Mouse (Mus musculus) embryonic facial prominence, embryonic 11.5 days (tissue): ENCODE data around the gene Iqca. TPM values are rescaled to one million over a fixed set of nuclear protein-coding genes. Genes with fewer than 3 reads are reported as not detected.

Source experiments
- ATAC-seq: fragments of 200-750 bp; cut with Nextera tagmentation; replicated peaks from 2 replicates; pipeline ENCODE4 v1.8.0; 2017; ENCODE audit warnings: low read depth; ENCODE audit not compliant: insufficient number of reproducible peaks, low FRiP score, low TSS enrichment
- DNase-seq: peaks from one replicate; pipeline ENCODE4 v3.0.0-alpha.2; 2015; ENCODE audit warnings: low spot score
- H3K27ac ChIP-seq: fragments of 300-500 bp; sonication (generic); replicated peaks from 2 replicates; pipeline ENCODE4 v1.5.1; 2014; ENCODE audit warnings: mild to moderate bottlenecking, low read depth, low read length, control low read depth
- H3K27me3 ChIP-seq: fragments of 300-500 bp; sonication (generic); 2 replicates; pipeline ENCODE4 v1.6.1; 2014; ENCODE audit warnings: mild to moderate bottlenecking, low read length, moderate library complexity, mixed read lengths; ENCODE audit not compliant: control insufficient read depth, insufficient read depth
- H3K36me3 ChIP-seq: fragments of 300-500 bp; sonication (generic); replicated peaks from 2 replicates; pipeline ENCODE4 v1.6.1; 2014; ENCODE audit warnings: low read depth, mild to moderate bottlenecking, low read length, moderate library complexity, mixed read lengths; ENCODE audit not compliant: control insufficient read depth, insufficient read depth
- H3K4me1 ChIP-seq: fragments of 300-500 bp; sonication (generic); 2 replicates; pipeline ENCODE4 v1.6.1; 2014; ENCODE audit warnings: low read length, mixed read lengths; ENCODE audit not compliant: control insufficient read depth, insufficient read depth
- H3K4me2 ChIP-seq: fragments of 300-500 bp; sonication (generic); 2 replicates; pipeline ENCODE4 v1.6.1; 2014; ENCODE audit warnings: low read depth, mild to moderate bottlenecking, control low read depth, low read length, moderate library complexity
- H3K4me3 ChIP-seq: fragments of 300-500 bp; sonication (generic); 2 replicates; pipeline ENCODE4 v1.5.1; 2014; ENCODE audit warnings: low read depth, low read length, control low read depth
- H3K9ac ChIP-seq: fragments of 300-500 bp; sonication (generic); replicated peaks from 2 replicates; pipeline ENCODE4 v1.6.1; 2014; ENCODE audit warnings: mild to moderate bottlenecking, control low read depth, low read length
- H3K9me3 ChIP-seq: fragments of 300-500 bp; sonication (generic); replicated peaks from 2 replicates; pipeline ENCODE4 v1.6.1; 2016; ENCODE audit warnings: mild to moderate bottlenecking, low read length, inconsistent platforms, mixed read lengths; ENCODE audit not compliant: control insufficient read depth
- WGBS: fragments of 180-500 bp; shearing (Covaris S2); extraction: QIAGEN DNeasy Blood & Tissue Kit; methylation state at CpG from one replicate; pipeline ENCODE4 v1.1.7; 2014; 5-methylcytosine and 5-hydroxymethylcytosine counted together
- polyA plus RNA-seq: library from polyadenylated mRNA; unstranded; fragments of >200 nt; fragmentation: Nextera tagmentation; extraction: Ambion mirVana; gene quantifications from 2 replicates; pipeline ENCODE4 v1.2.1, GENCODE M21; 2014

Iqca gene
- polyA plus RNA-seq, 1 experiment from 2014 or later = not detected

DNA sequence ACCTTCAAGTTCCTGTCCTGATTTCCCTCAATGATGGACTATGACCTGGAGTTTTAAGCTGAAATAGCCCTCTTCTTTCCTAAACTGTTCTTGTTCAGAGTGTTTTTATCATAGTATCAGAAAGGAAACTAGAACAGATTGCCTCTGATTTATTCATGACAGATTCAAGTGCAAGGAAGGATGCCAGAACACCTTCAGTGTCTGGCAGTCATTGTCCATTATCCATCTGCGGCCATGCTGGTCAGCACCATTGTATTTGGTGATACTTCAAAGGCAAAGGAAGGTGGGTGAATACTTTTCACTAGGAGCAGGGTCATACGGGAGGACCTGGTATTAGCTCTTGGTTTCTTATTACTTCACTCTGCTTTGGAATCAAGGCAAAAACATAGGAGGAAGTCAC lies 76.9 kb downstream of the Iqca start:
- no peaks in the 10 kb centered on the region for H3K4me1 ChIP-seq
- no peak overlapping the region for H3K27ac ChIP-seq
- no peaks in the 10 kb centered on the region for H3K36me3 ChIP-seq
- H3K4me3 ChIP-seq = no peak overlapping the region
- H3K9me3 ChIP-seq = no peaks in the 10 kb centered on the region
- H3K4me2 ChIP-seq = no peak overlapping the region
- ATAC-seq (no peak), DNase-seq (no peak)
- no peak overlapping the region for H3K9ac ChIP-seq
- no peaks in the 10 kb centered on the region for H3K27me3 ChIP-seq
- WGBS = 74% methylated on average over 2 of the region's 2 CpGs

DNA sequence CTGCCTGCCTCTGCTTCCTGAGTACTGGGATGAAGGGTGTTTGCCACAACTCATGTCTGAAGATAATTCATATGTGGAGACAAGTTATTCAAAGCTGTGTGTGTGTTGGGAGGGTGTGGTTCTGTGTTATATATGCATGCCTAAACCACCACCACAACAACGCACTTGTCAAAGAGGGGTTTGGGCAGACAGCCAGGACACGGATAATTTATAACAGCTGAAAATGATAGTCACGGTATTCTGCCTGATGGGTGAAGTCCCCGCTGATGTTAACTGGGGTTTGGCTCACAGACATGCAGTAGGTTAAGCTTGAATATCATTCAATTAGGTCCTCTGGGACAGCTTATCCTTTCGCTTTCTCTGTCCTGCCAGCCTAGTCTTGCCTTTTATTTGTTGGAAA lies 78.4 kb downstream of the Iqca start:
- WGBS = 57% methylated on average over 5 of the region's 5 CpGs
- no peak overlapping the region for H3K9ac ChIP-seq
- ATAC-seq (no peak), DNase-seq (peak; percentile 26)
- H3K36me3 ChIP-seq = no peaks in the 10 kb centered on the region
- no peaks in the 10 kb centered on the region for H3K9me3 ChIP-seq
- no peaks in the 10 kb centered on the region for H3K27me3 ChIP-seq
- no peak overlapping the region for H3K4me2 ChIP-seq
- no peak overlapping the region for H3K4me3 ChIP-seq
- no peaks in the 10 kb centered on the region for H3K4me1 ChIP-seq
- H3K27ac ChIP-seq = no peak overlapping the region

DNA sequence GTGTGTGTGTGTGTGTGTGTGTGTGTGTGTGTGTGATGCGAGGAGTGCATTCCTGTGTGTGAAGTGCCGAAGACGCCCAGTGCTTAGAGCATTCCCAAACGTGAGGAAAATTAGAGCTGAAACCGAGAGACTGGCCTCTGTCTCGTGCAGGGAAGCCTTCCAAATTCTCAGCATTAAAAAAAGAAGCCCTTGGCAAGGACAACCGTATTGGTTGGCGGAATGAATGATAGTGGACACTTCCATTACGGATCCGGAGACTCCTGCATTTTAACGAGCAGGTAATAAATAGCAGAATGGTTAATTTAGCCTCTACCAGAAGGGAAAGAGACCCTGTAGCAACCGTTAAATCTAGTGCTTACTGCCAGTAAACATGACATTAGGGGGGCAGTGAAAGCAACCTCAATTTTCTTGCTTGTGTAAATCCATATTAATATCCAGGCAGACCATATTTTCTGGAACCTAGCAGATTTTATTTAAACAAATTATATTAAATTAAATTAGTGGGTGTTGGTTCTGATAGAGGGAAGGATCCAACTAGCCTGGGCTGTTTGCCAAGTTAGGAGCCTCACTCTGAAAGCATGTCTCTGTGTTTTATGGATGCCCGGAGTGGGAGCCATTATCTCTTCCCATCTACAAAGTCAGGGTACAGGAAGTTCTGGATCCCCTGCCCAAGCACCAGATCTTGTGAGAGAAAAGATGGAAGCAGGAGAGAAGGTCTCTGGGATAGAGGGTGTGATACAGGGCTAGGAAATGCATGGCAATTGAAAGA lies 81.2 kb downstream of the Iqca start:
- Histone ChIP-seq H3K4me3 (no peak overlapping the region), H3K9ac (no peak overlapping the region), H3K9me3 (no peaks in the 10 kb centered on the region), H3K36me3 (no peaks in the 10 kb centered on the region), H3K4me2 (no peak overlapping the region), H3K27ac (no peak overlapping the region), H3K27me3 (no peaks in the 10 kb centered on the region), H3K4me1 (no peaks in the 10 kb centered on the region)
- DNase-seq = no peak
- ATAC-seq = no peak
- WGBS = 84% methylated on average over 13 of the region's 13 CpGs

DNA sequence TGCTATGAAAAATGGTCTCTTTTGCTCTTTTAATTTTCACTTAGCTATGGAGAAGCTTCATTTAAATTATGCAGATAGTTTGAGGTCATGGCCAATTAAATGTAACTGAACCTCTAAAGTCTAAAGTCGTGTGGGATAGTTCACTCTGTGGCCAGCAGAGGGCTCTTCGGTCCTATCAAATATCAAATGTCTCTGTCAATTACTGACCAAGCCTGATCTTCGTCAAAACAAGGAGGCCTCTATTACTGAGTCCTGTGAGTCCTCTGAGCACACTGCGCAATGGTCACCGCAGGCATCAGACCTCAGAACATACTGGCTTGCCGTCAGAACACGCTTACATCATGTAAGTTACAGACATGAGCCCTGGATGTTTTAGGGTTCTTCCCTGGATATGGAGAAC lies 92.6 kb downstream of the Iqca start:
- 16% methylated on average over 7 of the region's 7 CpGs for WGBS
- H3K4me2 ChIP-seq = no peak overlapping the region
- H3K9ac ChIP-seq = no peak overlapping the region
- H3K4me1 ChIP-seq = no peaks in the 10 kb centered on the region
- no peak for ATAC-seq
- no peaks in the 10 kb centered on the region for H3K27me3 ChIP-seq
- no peak overlapping the region for H3K27ac ChIP-seq
- H3K36me3 ChIP-seq = no peaks in the 10 kb centered on the region
- no peaks in the 10 kb centered on the region for H3K9me3 ChIP-seq
- no peak overlapping the region for H3K4me3 ChIP-seq
- peak; percentile 88 for DNase-seq

DNA sequence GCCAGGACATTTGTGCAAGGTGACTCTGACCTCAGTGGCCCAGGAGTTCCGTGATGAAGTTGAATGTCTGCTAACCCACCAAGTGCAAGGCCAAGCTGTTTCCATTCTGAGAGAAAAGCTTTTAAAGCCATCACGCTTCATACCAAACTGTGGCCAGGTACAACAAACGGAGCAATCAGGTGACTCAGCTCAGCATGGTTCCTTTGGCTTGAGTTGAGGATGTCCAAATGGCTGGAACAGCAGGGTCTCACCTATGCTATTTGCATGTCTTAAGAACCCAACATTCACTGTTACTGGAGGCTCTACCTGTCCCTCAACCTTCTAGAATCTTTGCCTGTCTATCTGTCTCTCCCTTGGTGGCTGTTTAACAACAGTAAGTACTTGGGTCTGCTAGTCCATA lies 93.1 kb downstream of the Iqca start:
- H3K4me1 ChIP-seq = no peaks in the 10 kb centered on the region
- DNase-seq (no peak), ATAC-seq (no peak)
- no peak overlapping the region for H3K9ac ChIP-seq
- H3K4me3 ChIP-seq = no peak overlapping the region
- no peak overlapping the region for H3K27ac ChIP-seq
- 48% methylated on average over 3 of the region's 3 CpGs for WGBS
- H3K27me3 ChIP-seq = no peaks in the 10 kb centered on the region
- H3K9me3 ChIP-seq = no peaks in the 10 kb centered on the region
- H3K4me2 ChIP-seq = no peak overlapping the region
- no peaks in the 10 kb centered on the region for H3K36me3 ChIP-seq

DNA sequence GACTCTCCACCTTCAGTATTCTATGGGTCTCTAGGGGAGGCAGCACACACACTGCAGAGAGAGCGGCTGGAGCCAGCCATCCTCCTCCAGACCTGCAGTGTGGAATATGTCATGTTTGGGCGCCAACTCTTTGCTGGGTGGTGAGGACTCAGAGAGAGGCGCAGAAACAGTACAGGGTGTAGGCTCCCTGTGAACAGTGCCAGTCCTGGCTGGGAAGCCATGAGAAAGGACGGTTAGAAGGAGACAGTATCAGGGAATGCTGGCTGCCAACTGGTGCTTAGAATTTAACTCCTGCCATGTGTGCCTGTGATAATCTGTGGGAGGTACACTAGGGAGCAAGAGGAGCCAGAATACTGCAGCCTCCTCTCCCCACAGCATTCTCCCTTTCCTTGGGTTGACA lies 98.2 kb downstream of the Iqca start:
- ATAC-seq = no peak
- Histone ChIP-seq H3K4me3 (no peak overlapping the region), H3K9ac (no peak overlapping the region), H3K27ac (no peak overlapping the region), H3K36me3 (no peaks in the 10 kb centered on the region), H3K27me3 (no peaks in the 10 kb centered on the region; the same call in 1 of the 2 replicates), H3K9me3 (no peaks in the 10 kb centered on the region), H3K4me2 (no peak overlapping the region), H3K4me1 (no peaks in the 10 kb centered on the region)
- WGBS = 82% methylated on average over 4 of the region's 4 CpGs
- DNase-seq = no peak

DNA sequence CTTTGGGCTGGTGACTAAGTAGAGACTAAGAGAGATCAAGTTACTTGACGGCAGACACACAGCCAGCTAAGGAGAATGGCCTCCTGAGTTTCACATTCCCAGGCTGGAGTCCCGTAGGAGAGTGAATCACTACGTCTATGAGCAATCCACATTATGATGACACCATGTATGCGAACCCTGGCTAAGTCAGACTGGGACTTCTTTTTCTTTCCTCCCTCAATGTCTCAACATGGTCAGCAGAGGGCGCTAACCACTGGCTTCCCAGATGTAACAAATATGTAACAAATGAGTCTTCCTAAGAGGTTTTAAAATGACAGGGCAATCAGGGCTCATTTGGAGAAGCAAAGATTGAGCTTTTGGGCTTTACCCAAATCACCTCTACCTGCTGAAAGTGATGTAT lies 101.9 kb downstream of the Iqca start:
- 24% methylated on average over 5 of the region's 5 CpGs for WGBS
- DNase-seq (peak; percentile 81), ATAC-seq (no peak)
- Histone ChIP-seq H3K4me3 (no peak overlapping the region), H3K4me1 (no peaks in the 10 kb centered on the region), H3K36me3 (no peaks in the 10 kb centered on the region), H3K9ac (no peak overlapping the region), H3K27ac (no peak overlapping the region), H3K4me2 (no peak overlapping the region), H3K27me3 (no peaks in the 10 kb centered on the region; the same call in 1 of the 2 replicates), H3K9me3 (no peaks in the 10 kb centered on the region)

DNA sequence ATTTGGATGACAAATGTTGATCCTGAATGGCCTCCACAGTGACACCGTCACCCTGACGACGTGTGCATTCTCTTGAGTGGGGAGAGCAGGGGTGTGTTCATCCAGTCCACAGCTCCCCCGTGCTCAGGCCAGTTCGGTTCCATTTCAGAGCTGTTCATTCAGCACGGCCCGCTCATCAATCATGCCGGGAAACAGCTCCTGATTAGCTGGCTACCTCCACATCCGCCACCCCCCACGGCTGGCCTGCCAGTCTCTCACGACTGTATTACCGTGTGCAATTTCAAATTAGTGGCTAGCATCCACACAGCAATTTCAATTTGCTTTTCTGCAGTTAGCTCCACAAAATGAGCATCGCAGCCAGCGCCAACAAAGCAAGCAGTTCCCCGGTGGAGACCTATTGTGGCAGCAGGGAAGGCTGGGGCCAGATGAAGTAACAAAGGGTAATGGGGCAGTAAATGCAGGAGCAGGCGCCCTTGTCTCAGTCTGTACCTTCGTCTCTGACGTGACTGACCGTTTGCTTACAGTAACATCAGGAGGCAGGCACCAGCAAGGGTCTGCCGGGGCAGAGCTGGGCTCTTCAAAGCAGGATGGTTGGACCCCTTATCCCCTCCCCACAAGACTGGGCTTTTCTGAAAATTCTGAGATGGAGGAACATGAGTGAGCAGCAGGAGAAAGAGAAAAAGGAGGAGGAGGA lies 103.0 kb downstream of the Iqca start:
- Histone ChIP-seq H3K36me3 (no peaks in the 10 kb centered on the region), H3K27ac (no peak overlapping the region), H3K4me1 (no peaks in the 10 kb centered on the region), H3K9me3 (no peaks in the 10 kb centered on the region), H3K27me3 (no peaks in the 10 kb centered on the region; the same call in 1 of the 2 replicates), H3K9ac (no peak overlapping the region), H3K4me3 (no peak overlapping the region), H3K4me2 (no peak overlapping the region)
- ATAC-seq (no peak), DNase-seq (no peak)
- WGBS = 69% methylated on average over 20 of the region's 20 CpGs
